Mouse (Mus musculus): ENCODE data around the gene Ppp1r13l. TPM values are rescaled to one million over a fixed set of nuclear protein-coding genes. Genes with fewer than 3 reads are reported as not detected.

The Ppp1r13l gene
- total and polyA plus RNA-seq, 3 experiments: 1.5 to 15.9 TPM; not detected in 1

DNA sequence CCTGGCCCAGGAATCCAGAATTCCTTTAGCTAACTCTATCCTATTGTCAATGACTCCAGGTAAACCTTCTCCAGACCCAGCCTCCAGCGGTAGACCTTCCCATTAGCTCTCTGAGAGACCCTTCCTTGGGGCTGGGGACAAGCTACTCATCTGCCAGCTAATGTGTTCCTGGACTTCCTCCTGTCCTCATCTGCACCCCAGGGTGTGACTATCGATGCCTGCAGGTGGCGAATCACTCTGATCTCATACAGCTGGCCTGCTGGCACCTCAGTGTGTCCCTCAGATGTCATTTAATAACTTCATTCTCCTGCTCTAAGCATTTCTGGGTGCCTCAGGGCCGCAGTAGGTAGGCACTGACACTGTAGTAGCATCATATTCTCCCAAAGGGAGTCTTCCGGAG, 31.8 kb upstream of the Ppp1r13l start (continued):
- TF ChIP-seq TCF12 (IDR thresholded peaks at IDR 0.05; ENCODE audit: low read depth, low read length) (peak; percentile 65), USF2 (IDR thresholded peaks at IDR 0.05; ENCODE audit: borderline replicate concordance in 1 of 2, insufficient read depth in 1 of 2, low read depth in 1 of 2, low read length in 2 of 2) (no peak), GATA1 (IDR thresholded peaks at IDR 0.05; ENCODE audit: low read depth, low read length) (0 out of 2 replicates have a peak, but pooled peaks have one; percentile 16), ETS1 (IDR thresholded peaks at IDR 0.05; ENCODE audit: low read depth, low read length) (peak; percentile 76), JUND (IDR thresholded peaks at IDR 0.05; ENCODE audit: low read depth, low read length) (no peak), MAZ (IDR thresholded peaks at IDR 0.05; ENCODE audit: low read depth, low read length) (no peak), POLR2A (IDR thresholded peaks at IDR 0.05; ENCODE audit: control insufficient read depth in 1 of 2, insufficient read depth in 1 of 2, low read depth in 1 of 2, low read length in 2 of 2, poor library complexity in 1 of 2) (no peak)

DNA sequence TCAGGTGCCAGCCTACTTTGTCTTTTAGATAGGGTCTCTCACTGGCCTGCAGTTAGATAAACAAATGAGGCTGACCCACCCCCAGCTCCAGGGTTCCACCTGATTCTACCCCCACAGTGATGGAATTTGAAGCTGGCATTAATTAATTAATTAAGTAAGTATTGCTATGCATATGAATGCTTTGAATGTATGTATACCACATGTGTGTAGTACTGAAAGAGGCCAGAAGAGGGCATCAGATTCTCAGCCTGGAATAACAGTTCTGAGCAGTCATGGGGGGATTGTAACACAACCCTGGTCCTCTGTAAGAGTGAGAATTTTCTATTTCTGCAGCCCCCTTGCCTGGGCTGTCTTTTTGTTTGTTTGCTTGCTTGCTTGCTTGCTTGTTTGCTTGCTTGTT, 31.1 kb upstream of the Ppp1r13l start:
- Histone ChIP-seq H3K9me3 (replicated peaks; ENCODE audit: insufficient read depth, low read length) (no peaks in the 10 kb centered on the region), H3K9ac (ENCODE audit: control insufficient read depth, low read depth, low read length, poor library complexity, severe bottlenecking) (no peak overlapping the region), H3K4me1 (ENCODE audit: control insufficient read depth in 1 of 2, insufficient read depth in 2 of 2, low read length in 2 of 2) (peaks cover 10 to 23% of the 10 kb centered on the region in 2 experiments), H3K79me2 (ENCODE audit: control insufficient read depth, insufficient read depth, low read length, poor library complexity) (no peaks in the 10 kb centered on the region), H3K4me3 (ENCODE audit: control insufficient read depth in 1 of 2, insufficient read depth in 1 of 2, low read depth in 2 of 2, low read length in 2 of 2) (no peak overlapping the region), H3K36me3 (ENCODE audit: control insufficient read depth in 1 of 2, insufficient read depth in 2 of 2, low read length in 2 of 2) (peaks cover 0 to 18% of the 10 kb centered on the region in 2 experiments; a peak in 2 of 4 replicates), H3K27ac (ENCODE audit: control insufficient read depth, low read depth, low read length) (no peak overlapping the region), H3K27me3 (ENCODE audit: control insufficient read depth in 1 of 2, insufficient read depth in 2 of 2, low read length in 2 of 2) (no peaks in the 10 kb centered on the region; a peak in 1 of 4 replicates)
- TF ChIP-seq ZC3H11A (IDR thresholded peaks at IDR 0.05; ENCODE audit: low read depth, low read length) (no peak), POLR2AphosphoS5 (IDR thresholded peaks at IDR 0.05; ENCODE audit: borderline replicate concordance, low read depth, low read length) (no peak), TCF12 (IDR thresholded peaks at IDR 0.05; ENCODE audit: low read depth, low read length) (no peak), MAZ (IDR thresholded peaks at IDR 0.05; ENCODE audit: low read depth, low read length) (no peak), USF1 (IDR thresholded peaks at IDR 0.05; ENCODE audit: low read depth, low read length) (no peak), E2F4 (IDR thresholded peaks at IDR 0.05; ENCODE audit: borderline replicate concordance, low read depth, low read length) (no peak), TBP (IDR thresholded peaks at IDR 0.05; ENCODE audit: low read depth, low read length) (no peak), POLR2A (IDR thresholded peaks at IDR 0.05; ENCODE audit: control insufficient read depth in 1 of 2, insufficient read depth in 1 of 2, low read depth in 1 of 2, low read length in 2 of 2, poor library complexity in 1 of 2) (no peak), RAD21 (IDR thresholded peaks at IDR 0.05; ENCODE audit: low read depth, low read length) (peak; percentile 21; the same call in 1 of the 2 replicates), SMC3 (IDR thresholded peaks at IDR 0.05; ENCODE audit: low read depth, low read length) (peak; percentile 42), CTCF (IDR thresholded peaks at IDR 0.05 in 2 of 3, conservative IDR thresholded peaks at IDR 0.05 in 1 of 3; ENCODE audit: control insufficient read depth in 1 of 3, insufficient read depth in 1 of 3, low read depth in 2 of 3, low read length in 3 of 3, poor library complexity in 1 of 3, severe bottlenecking in 1 of 3) (peak in 2 of 3 experiments; percentile 43 to 48; a peak in 4 of 6 replicates), MAX (IDR thresholded peaks at IDR 0.05; ENCODE audit: low read length) (no peak), NELFE (IDR thresholded peaks at IDR 0.05; ENCODE audit: low read depth, low read length) (no peak), RCOR1 (IDR thresholded peaks at IDR 0.05; ENCODE audit: low read depth, low read length) (no peak), HCFC1 (IDR thresholded peaks at IDR 0.05; ENCODE audit: low read depth, low read length) (no peak), EP300 (IDR thresholded peaks at IDR 0.05; ENCODE audit: low read depth in 1 of 2, low read length in 2 of 2) (no peak), ZNF384 (IDR thresholded peaks at IDR 0.05; ENCODE audit: low read depth, low read length) (no peak), GATA1 (IDR thresholded peaks at IDR 0.05; ENCODE audit: low read depth, low read length) (no peak), MYB (IDR thresholded peaks at IDR 0.05; ENCODE audit: low read depth, low read length) (no peak)
- DNase-seq (ENCODE audit: low read depth, low spot score): peak; percentile 57

Measured in MEL (cell line).